Mouse (Mus musculus) lung, adult 2 months (tissue): ENCODE measurements around the gene Vangl1. TPM values are rescaled to one million over a fixed set of nuclear protein-coding genes. Genes with fewer than 3 reads are reported as not detected.
A peak's percentile ranks its signal among the peaks of the same experiment; 100 is the strongest.

ENCODE experiments used
- DNase-seq: peaks from one replicate; pipeline ENCODE4 v3.0.0; 2022
- H3K4me1 ChIP-seq: fragments of 200-500 bp; 2 replicates; pipeline ENCODE4 v1.6.1; 2011; ENCODE audit warnings: low read length; ENCODE audit not compliant: control insufficient read depth, insufficient read depth
- H3K4me3 ChIP-seq: fragments of 200-500 bp; replicated peaks from 2 replicates; pipeline ENCODE3; 2011; ENCODE audit warnings: low read depth, mild to moderate bottlenecking, control low read depth, low read length; ENCODE audit errors: extremely low read depth
- CTCF ChIP-seq: fragments of 200-500 bp; IDR thresholded peaks from 2 replicates; pipeline ENCODE4 v1.5.1; 2011; ENCODE audit warnings: mild to moderate bottlenecking, low read length, control low read depth; ENCODE audit not compliant: insufficient read depth
- POLR2A ChIP-seq: fragments of 200-500 bp; IDR thresholded peaks from 2 replicates; pipeline ENCODE4 v1.6.1; 2011; ENCODE audit warnings: low read depth, mild to moderate bottlenecking, control low read depth, low read length, borderline replicate concordance; ENCODE audit errors: extremely low read depth
- WGBS: fragments of 180-500 bp; shearing (Covaris S2); methylation state at CpG from one replicate; pipeline ENCODE4 v1.1.7; 2018; 5-methylcytosine and 5-hydroxymethylcytosine counted together
- polyA plus RNA-seq: library from polyadenylated mRNA; depleted of rRNA; stranded (reverse); fragments of >200 nt; gene quantifications from 2 replicates; pipeline ENCODE4 v1.2.3, GENCODE M21; 2012

Vangl1 gene
- polyA plus RNA-seq, 1 experiment: 31.5 TPM

DNA sequence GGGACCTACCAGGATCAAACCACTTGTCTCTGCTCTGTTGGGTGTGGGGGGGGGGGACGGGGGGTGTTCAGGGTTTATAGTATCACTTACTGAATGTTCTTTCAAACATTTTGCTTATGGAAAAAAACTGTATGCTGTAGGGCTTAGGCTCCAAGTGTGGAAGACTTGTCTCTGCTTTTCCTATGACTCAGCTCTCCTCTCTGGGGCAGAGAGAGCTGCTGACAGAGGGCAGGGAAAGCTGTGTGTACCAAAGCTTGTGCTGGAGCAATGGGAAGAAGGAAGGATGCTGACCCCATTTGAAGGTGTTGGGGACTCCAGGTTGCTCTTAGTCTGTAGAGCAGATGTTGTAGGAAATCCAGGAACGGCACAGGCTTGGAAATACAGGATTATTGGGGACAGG, 63.0 kb downstream of the Vangl1 start:
- H3K4me1 ChIP-seq: no peaks in the 10 kb centered on the region
- TF ChIP-seq CTCF (no peak), POLR2A (no peak)
- no peak overlapping the region for H3K4me3 ChIP-seq
- WGBS: 81% methylated on average over 2 of the region's 2 CpGs
- DNase-seq: no peak

DNA sequence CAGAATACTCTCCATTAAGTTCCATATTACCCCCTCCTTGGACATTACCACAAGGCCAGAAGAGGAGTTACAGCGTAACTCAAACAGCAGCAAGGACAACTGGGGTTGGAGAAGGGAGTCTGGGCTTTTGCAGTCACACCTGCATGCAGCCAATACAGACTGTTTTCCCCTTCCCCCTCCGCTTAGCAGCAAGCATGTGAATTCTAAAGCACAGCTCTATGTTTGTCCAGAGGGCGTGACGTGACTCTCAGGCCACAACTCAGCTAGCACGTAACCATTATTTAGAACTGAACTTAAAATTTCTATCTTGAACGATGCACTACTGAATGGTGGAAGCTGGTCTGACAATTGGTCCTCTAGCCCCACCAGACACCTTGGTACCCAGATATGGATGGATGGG, 63.9 kb downstream of the Vangl1 start:
- WGBS: 82% methylated on average over 6 of the region's 6 CpGs
- Histone ChIP-seq H3K4me1 (no peaks in the 10 kb centered on the region), H3K4me3 (no peak overlapping the region)
- TF ChIP-seq CTCF (no peak), POLR2A (no peak)
- DNase-seq: no peak

DNA sequence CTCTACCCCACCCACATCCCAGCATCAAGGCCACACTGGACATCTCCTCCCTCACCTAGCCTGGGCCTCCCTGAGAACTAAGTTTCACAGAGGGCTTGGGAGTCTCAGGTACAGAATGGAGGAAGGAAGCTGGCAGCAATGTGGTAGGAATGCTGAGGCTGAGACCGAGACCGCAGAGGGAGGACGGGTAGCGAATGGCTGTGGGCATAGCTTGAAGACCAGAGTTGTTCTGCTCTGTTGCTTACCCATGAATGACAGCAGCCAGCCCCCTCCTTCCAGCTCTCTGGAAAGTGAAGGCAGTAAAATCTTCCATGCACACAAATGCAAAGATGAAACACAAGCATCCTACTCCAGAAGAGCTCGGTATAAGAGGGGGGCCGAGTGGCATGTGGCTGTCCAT, 65.6 kb downstream of the Vangl1 start:
- Histone ChIP-seq H3K4me1 (no peaks in the 10 kb centered on the region), H3K4me3 (no peak overlapping the region)
- TF ChIP-seq POLR2A (no peak), CTCF (no peak)
- 87% methylated on average over 6 of the region's 6 CpGs for WGBS
- DNase-seq: no peak

DNA sequence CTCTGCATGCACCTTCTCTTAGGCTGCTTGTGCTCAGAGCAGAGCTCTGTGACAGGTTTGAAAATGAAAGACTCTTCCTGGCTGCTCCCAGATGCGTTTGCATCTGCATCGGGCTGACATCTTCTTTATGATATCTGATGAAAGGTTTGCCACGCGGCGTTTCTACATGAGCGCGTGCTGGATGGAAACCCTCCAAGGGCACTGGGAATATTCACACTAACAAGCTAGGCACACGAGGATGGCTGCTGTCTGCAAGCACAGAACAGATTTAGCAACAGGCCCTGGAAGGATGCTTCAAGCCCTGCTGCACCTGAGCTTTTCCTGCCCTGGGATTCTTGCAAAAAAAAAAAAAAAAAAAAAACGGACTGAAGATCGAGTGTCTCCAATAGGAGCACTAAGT, 67.3 kb downstream of the Vangl1 start:
- no peak for TF ChIP-seq CTCF
- TF ChIP-seq POLR2A: no peak
- 79% methylated on average over 10 of the region's 10 CpGs for WGBS
- DNase-seq: no peak
- H3K4me1 ChIP-seq: no peaks in the 10 kb centered on the region
- no peak overlapping the region for H3K4me3 ChIP-seq

DNA sequence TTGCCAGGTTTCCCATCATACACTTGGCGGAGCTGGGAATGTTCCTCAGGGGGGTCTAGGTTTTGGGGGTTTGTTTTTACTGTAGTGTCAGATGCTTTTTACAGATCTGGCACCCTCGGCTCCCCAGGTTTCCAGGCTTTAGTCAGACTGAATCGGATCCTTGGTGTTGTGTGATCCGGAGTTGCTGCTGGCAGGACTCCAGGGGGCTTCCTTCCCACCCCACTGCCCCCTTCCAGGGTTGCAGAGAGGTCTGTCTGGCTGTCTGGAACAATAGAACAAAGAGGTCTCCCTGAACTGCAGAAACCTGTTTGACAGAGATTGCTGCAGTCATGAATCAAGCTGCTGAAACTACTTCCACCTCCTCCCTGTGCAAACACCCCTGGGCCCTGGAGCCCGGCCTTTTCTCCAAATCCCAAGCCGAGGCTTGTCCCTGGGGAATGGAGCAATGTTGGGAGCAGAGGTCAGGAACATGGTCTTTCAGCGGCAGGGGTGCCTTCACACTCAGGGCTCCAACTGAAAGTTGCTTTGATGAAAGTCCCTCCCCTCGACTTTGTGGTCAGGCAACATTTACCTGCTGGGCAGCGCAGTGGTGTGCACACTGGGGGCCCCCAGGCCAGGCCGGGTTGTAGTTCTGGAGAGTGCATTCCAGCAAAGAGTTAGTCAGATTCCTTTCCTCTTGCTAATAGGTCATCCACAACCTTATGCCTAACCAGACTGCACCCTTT, 68.9 kb downstream of the Vangl1 start:
- Histone ChIP-seq H3K4me1 (no peaks in the 10 kb centered on the region), H3K4me3 (no peak overlapping the region)
- 23% methylated on average over 10 of the region's 10 CpGs for WGBS
- TF ChIP-seq POLR2A (no peak), CTCF (no peak)
- peak; percentile 11 for DNase-seq

DNA sequence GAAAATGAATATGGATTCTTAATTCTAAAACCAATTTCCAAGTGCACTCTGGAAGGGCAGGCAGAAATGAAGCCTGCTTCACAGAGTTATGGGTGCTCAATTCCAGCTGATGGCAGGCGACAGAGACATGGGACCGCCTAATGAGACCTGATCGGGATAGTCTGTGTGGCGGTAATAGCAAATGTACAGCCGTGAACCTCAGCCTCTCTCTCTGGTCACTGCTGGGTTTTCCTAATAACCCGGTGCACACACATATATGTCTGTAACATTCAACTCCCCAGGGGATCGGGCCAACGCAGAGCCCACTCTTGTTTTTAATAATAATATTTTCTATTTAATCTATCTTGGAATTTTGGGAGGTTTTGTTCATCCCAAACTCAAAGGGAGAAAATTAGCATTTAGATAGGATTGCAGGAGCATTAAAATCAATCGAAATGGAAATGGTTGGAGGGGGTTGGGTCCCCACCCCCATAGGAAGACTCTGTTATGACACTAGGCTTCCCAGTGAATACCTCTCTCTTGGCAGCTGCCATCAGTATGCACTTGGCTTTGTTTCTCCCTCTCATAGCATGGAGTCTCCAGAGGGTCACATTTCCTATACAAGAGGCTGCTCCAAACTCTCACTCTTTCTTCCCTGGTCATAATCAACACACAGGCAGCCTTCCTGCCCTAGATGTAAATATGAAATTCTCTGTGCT, 72.7 kb downstream of the Vangl1 start:
- WGBS: 90% methylated on average over 9 of the region's 9 CpGs
- H3K4me1 ChIP-seq: no peaks in the 10 kb centered on the region
- DNase-seq: no peak
- TF ChIP-seq POLR2A: no peak
- no peak for TF ChIP-seq CTCF
- no peak overlapping the region for H3K4me3 ChIP-seq

DNA sequence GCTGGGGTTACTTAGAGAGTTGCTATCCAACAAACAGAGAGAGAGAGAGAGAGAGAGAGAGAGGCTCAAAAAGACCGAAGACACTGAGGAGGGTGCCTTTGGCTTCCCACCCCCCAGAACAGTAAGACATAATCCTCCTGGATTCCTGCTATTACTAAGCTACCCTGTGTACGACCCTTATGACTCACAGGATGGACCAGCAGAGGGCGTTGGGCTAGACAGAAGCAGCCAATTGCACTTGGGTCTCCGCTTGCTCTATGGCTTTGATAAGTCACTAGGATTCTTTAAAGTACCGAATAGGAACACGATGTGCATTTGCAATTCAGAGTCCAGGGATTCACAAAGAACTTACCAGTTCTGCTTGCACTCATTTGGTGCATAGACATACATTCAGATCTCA, 74.0 kb downstream of the Vangl1 start:
- Histone ChIP-seq H3K4me1 (no peaks in the 10 kb centered on the region), H3K4me3 (no peak overlapping the region)
- no peak for DNase-seq
- TF ChIP-seq CTCF (peak; percentile 24; the same call in 1 of the 2 replicates), POLR2A (no peak)
- WGBS: 68% methylated on average over 6 of the region's 6 CpGs

DNA sequence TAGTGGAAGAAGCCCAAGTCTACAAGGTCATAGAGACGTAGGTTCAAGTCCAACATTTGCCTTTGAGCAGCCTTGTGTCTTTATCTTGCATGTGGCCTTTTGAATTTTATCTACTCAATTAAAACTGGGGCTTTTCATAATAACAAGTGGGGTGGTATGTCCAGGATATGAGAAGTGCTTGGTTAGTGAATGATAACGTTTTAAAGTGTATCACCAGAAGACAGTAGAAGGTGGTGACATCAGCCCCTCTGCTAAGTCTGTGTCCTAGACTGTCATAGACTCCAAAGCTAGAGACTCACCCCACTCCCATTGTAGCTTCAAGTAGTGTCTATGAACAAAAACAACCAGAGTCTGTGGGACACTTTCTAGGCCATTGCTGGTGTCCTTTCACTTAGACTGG, 76.3 kb downstream of the Vangl1 start:
- TF ChIP-seq CTCF (no peak), POLR2A (no peak)
- 85% methylated on average over 2 of the region's 2 CpGs for WGBS
- no peak overlapping the region for H3K4me3 ChIP-seq
- DNase-seq: no peak
- no peaks in the 10 kb centered on the region for H3K4me1 ChIP-seq

DNA sequence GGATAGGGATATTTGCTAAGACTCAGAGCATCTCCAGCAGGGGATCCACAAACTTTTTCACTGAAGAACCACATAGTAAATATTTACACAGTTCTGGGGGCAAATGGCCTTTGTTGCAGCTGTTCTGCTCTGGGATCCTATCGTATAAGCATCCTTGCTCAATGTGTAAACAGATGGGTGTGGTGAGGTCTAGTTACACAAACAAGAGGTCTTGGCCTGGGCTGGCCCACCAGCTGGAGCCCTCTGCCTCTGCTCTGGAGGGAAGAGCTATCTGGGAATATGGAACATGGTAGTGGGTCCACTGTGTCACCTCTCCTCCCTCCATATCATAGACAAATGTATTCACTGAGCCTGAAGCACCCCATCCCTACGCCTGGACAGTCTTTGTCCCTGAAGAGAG, 77.4 kb downstream of the Vangl1 start:
- H3K4me3 ChIP-seq: no peak overlapping the region
- WGBS: 57% methylated on average over 2 of the region's 2 CpGs

DNA sequence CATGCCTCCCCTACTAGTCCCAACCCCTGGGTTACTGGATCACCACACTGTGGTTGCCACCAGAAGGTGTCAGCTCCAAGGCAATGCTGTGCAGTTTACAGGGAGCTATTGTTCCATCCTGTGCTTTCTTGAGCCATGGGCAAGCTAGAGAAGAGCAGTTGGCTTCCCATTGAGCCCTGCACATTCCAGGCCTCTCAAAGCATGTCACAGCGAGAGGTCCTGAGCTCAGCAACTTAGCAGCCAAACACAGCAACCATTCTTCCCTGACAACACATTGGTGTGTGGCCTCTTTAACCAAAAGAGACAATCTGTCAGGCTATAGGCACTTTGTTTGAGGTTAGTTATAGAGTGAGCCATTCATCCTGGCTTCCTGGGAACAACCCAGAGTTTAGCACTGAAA, 78.9 kb downstream of the Vangl1 start:
- DNase-seq: no peak
- TF ChIP-seq CTCF (no peak), POLR2A (no peak)
- Histone ChIP-seq H3K4me1 (no peaks in the 10 kb centered on the region), H3K4me3 (no peak overlapping the region)
- WGBS: 81% methylated on average over 1 of the region's 1 CpGs

More for the DNA sequence above, 77.4 kb downstream of the Vangl1 start:
- TF ChIP-seq POLR2A (no peak), CTCF (no peak)
- no peaks in the 10 kb centered on the region for H3K4me1 ChIP-seq
- DNase-seq: no peak
